Mouse (Mus musculus): ENCODE results near the gene Slc38a3. TPM values are rescaled to one million over a fixed set of nuclear protein-coding genes. Genes with fewer than 3 reads are reported as not detected.

The Slc38a3 gene
- total RNA-seq, 2 experiments from 2014 or later = 0.33 to 0.64 TPM

DNA sequence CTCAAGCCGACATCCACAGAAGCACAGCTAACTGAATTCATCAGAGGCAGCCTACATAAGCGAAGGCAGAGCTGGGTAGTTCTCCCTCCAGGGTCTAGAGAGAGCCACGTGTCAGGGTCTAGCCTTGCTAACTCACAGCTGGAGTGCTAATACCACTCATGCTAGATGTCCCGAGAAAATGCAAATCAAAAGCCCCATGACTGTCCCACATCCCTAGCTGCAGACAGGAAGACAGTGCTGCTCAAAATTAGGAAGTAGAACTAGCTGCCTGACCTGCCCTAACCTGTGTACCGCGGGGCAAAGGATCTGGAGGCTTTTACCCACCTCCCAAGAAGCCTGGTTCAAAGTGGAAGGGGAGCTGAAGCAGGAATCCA is 26.8 kb upstream of the Slc38a3 start:
- no peak for DNase-seq (ENCODE audit: low spot score in 2 of 2)

DNA sequence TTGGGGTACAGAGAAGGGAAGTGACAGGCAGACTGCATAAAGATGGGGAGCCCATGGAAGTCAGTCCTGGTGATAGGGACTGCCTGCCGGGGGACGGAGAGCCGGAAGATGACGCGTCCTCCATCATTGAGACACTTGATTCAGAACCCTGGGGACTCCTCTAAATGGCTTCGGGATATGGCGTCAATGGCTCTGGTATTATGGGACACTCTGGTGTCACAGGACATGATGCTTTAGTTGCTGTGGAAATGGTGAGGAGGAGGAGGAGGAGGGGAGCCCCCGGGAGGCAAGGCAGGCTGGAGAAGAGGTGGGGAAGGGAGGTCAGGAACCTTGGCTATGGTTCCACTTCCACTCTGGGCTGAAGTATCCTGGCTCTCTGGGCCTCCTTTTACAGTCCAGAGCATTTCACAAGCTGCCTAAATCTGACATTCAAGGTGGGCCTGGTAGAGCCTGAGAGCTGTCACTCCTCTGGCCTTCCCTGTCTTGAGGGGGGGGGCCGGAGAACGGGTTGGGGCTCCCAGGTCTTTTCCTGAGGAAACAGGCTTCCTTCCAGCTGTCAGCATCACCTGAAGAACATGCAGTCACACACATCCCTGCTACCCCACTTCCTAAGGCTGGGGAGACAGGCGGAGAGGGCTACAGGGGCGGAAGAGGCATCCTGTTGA is 26.2 kb upstream of the Slc38a3 start:
- DNase-seq (ENCODE audit: low spot score in 2 of 2) = no peak

DNA sequence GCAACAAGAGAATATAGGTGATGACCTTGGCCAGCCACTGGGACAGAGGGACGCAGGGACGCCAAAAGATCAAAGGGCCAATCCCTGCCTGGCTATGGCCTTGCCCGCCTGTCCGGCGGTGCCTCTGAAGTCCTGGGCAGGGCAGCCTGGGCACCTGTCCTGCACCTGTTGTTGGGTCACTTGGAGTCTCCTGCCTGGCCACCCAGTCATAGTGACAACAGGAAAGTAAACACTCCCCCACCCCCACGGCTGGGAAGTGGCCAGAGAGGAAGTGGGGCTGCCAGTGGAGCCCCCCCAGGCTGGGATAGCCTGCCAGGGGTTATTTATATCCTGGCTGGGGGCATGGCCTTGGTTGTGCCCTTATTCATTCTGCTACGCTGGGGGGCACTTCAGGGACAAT is 25.3 kb upstream of the Slc38a3 start:
- DNase-seq (ENCODE audit: low spot score in 2 of 2) = no peak

DNA sequence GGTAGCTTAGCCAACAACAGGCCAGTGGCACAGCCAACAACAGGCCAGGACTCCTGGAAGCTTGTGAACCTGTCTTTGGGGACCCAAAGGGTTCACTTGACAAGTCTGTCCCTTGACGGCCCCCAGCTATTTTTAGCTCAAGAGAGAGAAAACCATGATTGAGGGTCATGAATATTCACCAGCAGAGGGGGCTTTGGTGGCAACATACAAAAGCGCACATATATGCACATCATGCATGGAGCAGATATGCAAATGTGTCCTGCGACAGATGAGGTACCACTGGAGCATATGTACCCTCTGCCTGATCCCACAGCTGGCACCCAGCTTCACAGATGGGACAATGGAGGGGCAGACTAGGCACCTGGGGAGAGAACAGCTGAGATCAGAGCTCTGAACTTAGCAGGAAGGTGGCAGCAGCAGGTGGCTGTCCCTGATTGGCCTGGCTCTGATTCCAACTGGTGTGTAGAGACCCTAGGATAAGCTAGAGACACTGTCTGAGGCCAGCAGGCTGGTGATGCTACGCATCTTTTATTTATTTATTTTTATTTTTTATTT is 24.2 kb upstream of the Slc38a3 start:
- DNase-seq (ENCODE audit: low spot score in 2 of 2) = no peak

DNA sequence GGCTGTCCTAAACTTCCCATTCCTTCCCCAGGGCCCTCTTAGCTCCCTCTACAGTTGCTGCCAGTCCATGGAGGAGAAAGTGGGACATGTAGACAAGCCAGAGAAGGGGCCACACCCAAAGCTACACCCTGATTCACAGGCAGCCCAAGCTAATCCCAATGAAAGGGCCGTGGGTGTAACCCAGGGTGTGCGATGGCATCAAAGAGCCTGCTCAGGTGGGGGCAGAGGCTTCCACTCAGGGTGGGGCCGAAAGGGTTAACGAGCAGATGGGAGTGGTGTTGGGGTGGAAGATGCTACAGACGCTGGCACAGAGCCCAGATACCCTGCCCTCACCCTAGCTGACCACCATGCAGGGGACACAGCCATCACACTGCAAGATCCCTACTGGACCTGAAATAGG is 23.5 kb upstream of the Slc38a3 start:
- DNase-seq (ENCODE audit: low spot score in 2 of 2) = no peak

DNA sequence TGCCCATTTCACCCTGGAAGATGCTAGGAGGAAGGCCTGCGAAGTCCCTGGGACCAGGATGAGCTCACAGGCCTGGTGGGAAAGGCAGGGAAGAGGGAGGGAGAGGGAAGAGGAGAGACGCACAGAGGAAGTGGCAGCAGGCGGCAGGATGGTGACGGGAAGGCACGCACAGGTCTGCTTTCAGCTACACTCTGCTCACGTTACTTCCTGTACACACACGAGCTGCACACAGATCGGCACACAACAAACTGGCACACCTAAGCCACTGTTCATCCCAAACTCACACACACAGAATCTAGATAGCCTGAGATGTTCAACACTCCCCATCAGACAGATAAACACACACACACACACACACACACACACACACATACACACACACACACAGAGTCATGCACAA is 21.1 kb upstream of the Slc38a3 start:
- no peak for DNase-seq (ENCODE audit: low spot score in 2 of 2)

DNA sequence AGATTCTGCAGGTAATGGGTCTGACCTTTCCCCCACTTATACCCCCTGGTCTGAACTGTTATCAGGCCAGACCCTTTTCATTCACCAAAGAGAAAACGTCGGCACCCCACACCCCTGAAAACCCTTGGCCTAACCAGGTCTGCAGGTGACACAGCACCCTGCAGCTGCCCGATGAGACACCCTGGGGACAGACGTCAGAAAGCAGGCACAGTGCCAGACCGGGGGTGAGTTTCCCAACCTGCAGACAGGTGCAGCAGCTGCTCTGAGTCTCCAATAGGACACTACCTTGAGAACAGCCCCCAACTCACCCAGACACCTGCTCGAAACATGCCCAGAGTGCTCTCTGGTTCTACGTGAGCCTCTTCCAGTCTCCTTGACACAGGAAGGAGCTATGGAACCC is 19.6 kb upstream of the Slc38a3 start:
- DNase-seq (ENCODE audit: low spot score in 2 of 2) = no peak

DNA sequence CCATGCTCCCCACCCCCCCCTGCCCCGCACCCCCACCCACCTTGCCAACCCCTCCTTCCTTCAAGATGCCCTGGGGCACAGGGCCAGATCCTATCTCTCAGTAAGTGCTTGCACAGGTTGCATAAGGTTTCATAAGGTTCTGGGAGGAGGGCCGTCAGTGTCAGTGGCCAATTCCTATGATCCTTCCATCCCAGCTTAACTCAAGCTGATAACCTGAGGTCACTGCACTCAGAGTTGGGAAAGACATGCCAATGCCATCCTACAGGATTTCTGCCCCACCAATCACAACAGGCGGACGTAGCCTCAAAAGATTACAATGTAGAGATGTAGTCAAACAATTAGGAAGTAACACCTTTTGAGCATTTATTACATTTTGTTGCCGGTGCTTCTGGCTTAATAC is 19.1 kb upstream of the Slc38a3 start:
- no peak for DNase-seq (ENCODE audit: low spot score in 2 of 2)

DNA sequence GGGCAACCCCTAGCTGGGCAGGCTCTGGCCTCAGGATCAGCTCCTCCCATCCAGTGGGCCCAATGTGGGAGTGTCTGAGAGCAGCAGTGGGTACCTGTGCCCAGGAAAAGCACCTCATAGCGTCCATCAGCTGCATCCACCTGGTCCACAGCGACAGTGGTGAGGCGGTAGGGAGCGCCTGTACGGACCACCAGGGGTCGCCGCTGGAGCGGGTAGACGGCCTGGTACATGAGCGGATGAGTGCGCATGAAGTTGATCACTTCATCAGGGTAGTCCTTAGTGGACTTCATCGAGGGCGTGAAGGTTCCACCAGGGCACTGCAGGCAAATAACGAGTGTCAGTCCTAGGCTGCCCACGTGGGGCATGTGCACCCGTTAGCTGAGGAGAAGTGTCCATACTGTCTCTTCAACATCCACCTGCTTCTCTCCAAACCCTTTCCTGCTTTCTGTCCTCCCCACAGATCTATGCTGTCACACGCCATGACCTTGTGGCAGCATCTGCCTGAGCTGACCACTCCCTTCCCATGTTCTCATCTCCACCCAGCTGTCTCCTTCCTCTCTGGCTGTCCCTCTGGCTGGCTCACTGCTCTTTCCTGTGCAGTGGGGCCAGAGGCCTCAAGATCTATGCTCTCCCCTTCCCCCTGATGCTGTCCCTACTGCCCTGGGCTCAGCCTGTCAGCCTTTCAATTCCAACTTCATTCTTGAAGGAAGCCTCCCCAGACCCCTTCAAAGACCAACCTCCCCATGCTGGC is 16.1 kb upstream of the Slc38a3 start:
- peak in 1 of 2 experiments; percentile 66 for DNase-seq (ENCODE audit: low spot score in 2 of 2)

DNA sequence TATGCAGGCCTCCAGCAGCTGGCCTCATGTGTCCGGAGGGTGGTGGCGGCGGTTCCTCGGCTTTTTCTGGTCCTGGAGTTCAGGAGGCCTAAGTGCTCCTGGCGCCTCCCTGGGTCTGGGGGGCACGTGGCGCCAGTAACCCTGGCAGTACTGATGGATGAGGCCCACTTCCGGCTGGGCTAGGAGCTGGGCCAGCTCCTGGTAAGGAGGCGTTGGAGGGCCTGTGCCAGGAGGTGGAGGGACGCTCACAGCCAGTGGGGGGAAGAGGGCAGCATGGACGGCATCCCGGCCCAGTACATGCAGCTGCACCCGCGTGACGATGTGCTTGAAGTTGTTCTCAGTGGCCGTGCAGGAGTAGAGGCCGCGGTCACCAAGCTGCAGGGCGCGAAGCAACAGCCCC is 13.1 kb upstream of the Slc38a3 start:
- DNase-seq (ENCODE audit: low spot score in 2 of 2) = no peak

DNA sequence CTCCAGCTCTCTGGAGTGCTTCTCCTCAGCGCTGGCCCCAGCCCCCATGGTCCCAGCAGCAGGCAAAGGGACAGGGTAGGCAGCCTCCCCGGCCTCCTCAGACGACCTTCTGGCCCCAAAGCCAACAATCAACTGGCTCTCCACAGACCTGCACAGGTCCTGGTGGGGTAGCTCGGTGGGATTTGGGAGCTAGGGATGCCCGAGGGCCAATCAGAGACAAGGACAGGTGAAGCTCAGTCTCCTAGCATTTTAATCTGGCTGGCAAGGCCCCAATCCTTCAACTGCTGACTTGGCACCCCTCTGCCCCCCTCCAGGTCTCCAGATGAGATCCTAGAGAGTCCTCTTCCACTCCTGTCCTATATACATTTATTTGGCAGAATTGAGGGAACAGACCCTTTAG is 10.2 kb upstream of the Slc38a3 start, which contains the start of gene Gnat1:
Gnat1 (minus strand) TSS at position 212 of the 400 bp plus-strand sequence.
- DNase-seq (ENCODE audit: low spot score in 2 of 2) = no peak

DNA sequence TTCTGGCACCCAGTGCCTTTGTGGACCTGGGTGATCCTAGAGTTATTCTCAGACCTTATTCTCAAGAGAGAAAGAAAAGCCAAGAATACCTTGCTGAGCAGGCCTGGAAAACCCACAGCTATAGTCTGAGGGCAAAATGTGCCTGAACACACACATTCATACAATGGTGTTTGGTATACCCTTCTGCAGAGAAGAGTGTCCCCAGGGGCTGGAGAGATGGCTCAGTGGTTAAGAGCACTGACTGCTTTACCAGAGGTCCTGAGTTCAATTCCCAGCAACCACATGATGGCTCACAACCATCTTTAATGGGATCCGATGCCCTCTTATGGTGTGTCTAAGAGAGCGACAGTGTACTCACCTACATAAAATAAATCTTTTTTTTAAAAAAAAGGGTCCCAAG is 9.5 kb upstream of the Slc38a3 start:
- no peak for DNase-seq (ENCODE audit: low spot score in 2 of 2)

DNA sequence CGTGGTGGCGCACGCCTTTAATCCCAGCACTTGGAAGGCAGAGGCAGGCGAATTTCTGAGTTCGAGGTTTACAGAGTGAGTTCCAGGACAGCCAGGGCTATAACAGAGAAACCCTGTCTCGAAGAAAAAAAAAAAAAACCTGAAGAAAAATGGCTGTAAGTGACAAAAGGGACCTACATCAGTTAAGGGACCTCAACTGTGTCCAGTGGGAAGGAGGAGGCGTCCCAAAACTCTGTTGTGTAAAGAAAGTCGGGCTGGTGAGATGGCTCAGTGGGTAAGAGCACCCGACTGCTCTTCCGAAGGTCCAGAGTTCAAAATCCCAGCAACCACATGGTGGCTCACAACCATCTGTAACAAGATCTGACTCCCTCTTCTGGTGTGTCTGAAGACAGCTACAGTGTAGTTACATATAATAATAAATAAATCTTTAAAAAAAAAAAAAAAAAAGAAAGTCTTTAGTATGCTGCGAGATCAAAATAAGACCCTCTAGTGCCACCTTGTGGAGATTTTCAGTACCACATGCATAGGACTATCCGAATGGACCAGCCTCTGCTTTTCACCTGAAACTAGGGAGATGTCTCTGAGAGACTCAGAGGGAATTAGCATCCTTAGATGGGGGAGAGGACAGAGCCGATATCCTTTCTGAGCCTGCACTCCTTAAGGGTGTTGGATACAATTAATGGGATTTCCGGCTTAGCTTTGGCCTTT is 8.6 kb upstream of the Slc38a3 start:
- DNase-seq (ENCODE audit: low spot score in 2 of 2) = peak; percentile 73 to 76

DNA sequence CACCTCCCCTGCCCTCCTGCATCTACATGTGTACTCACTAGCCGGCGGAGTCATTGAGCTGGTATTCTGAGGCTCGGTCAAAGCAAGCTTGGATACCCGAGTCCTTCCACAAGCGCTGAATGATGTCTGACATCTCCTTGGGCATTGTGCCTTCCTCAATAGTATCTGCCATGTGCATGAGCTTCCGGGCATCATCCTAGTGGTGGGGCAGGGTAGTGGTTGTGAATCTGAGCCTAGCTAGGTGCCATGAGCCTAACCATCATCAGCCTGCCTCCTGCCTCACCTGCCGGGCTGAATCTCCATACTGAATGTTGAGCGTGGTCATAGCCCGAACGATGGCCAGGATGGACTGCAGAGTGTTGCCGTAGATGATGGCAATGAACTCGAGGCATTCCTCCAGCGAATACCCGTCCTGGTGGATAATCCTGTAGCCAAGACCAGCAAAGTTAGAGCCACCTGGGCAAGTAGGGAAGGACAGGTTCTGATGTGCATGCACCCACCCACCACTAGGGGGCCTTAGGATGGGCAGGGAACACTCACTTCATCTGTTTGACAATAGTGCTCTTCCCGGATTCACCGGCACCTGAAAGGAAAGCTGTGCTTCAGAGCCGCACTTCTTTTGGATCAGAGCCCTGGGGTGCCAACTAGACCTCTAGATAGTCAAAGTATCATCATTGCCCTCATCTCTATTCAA is 7.9 kb upstream of the Slc38a3 start:
- DNase-seq (ENCODE audit: low spot score in 2 of 2) = no peak

DNA sequence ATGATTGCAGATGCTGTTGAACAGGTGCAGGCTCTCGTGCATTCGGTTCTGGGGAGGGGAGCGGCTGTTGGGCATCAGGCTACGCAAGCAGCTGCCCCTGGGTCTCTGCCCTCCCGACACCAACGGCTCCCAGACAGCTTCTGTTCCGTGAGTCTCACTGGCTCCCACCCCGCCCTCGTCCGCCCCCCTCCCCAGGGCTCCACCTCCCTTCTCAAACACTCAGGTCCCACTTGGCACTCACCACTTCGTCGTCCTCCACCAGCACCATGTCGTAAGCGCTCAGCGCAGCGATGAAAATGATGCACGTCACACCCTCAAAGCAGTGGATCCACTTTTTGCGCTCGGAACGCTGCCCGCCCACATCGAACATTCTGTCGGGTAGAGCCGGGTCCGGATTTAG is 7.0 kb upstream of the Slc38a3 start:
- no peak for DNase-seq (ENCODE audit: low spot score in 2 of 2)

DNA sequence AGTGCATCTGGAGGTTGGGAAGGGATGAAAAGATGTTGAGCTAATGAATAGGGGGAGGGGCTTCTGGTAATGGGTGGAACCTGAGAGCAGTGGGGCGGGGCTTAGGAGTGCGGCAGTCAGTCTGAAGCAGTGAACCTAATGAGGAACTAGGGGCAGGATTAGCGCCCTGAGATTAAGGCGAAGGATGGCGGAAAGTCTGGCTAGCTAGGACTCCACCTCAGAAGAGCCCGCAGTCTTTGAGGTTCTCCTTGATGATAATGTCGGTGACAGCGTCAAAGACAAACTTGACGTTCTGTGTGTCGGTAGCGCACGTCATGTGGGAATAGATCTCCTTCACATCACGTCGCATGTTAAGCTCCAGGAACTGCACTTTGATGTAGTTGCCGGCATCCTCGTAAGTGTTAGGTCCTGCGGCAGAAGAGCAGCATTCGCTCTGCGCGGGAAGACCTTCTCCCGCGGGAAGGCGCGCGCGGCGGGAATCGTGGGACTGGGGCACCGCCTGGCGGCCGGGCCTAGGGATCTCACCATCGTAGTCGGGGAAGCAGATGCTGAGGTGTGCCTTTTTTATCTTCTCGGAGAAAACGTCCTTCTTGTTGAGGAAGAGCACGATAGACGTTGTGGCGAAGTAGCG is 6.5 kb upstream of the Slc38a3 start:
- peak; percentile 74 to 79 for DNase-seq (ENCODE audit: low spot score in 2 of 2)

DNA sequence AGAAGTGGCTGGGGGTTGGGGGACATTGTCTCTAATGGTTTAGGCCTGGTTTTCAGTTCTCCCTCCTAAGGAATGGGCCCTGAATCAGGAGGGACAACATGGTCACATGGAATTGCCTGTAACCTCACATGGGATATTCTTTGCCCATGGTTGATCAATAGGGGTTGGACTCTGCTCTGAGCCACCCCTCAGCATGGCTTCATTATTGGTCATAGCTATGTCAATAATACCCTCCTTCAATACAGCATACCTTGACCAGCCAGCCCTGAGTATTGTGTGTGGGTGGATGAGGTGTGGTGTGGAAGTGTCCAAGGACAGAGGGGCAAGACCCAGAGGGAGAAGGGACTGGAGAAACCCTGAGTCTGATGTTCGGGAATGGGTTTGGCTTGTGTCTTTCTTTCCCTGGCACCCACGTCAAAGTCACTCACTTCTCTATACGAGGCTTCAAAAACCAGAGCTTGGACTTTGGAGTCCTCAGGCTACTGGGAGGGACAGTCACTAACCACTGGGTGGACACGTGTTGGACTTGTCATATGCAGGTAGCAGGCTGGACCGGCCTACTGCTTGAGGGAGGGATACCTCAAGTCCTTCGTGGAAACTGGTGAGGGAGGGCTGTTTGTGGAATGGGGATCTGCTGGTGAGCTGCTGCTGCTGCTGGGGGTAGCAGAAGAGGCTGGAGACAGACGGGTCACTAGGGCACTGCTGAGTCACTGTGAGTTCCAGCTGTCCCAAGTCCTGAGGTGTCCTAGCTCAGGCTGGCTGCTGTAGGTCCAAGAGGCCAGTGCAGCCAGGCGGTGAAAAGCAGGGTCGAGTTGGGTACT is 5.5 kb upstream of the Slc38a3 start:
- DNase-seq (ENCODE audit: low spot score in 2 of 2) = no peak

DNA sequence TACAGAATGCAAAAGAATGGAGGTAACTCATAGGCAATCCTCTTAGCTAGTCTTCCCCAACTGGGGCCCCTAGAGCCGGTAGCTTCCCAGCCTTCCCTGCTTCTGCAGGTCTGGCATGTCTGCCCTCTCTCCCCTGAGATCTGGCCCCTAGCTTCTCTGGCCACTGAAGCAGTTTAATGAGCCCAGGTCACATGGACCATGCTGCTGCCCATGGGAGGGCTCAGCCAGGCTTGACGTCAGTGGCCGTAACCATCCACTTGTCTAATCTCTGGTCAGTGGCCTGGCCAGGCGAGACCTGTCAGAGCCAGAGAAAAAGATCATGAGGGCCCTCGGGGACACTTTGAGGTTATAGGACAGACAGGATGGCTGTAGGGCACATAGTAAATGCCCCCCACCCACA is 929 bp upstream of the Slc38a3 start:
- DNase-seq (ENCODE audit: low spot score in 2 of 2) = no peak

DNA sequence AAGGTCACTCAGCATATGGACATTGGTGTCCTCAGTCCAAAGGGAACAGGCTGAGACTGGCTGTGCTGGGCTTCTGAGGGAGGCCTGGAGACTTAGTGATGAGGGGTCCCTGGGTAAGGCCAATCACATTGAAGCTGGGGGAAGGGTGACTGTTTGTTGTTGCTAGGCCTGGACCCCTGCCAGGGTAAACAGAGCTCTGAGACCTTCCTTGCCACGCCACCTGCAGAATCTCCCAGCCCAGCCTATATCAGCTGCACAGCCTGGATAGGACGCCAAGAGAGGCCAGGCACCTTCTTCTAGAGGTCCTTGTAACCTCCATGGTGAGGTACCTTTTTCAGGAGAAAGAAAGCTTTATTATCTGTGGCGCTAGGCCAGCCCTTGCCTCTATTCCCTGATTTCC is 414 bp downstream of the Slc38a3 start:
- DNase-seq (ENCODE audit: low spot score in 2 of 2) = no peak

DNA sequence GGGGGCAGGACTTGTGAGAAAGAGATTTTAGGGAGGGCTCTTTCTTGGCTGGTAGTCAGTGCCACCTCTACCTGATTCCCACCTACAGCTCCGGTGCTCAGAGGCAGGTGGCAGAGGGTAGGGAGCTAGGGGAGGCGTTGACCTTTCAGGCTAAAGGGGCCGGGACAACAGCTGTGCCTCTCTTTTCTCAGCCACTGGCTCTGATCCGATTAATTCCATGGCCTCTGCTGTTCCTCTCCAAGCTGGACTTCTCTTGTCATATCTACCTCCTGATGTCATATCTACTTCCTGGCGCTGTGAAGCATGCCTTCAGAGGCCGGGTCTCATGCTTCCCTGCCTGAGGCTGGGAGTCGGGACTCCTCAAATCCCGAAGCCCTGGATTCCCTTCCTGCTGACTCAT is 1.3 kb downstream of the Slc38a3 start:
- DNase-seq (ENCODE audit: low spot score in 2 of 2) = no peak

Measured in adrenal gland, adult 18-20 months (tissue).